Mouse (Mus musculus): ENCODE measurements around the gene Rcsd1.

Gene Rcsd1

GRCm38 (mm10) chr1:165662426-165663192 lies 46.9 kb downstream of the Rcsd1 start:
- no peak for DNase-seq (ENCODE audit: extremely low read depth, low read depth)

- no peak for DNase-seq (ENCODE audit: extremely low read depth, low read depth)
These were observed 47.8 kb downstream of the Rcsd1 start for GRCm38 (mm10) chr1:165661725-165662124.

GRCm38 (mm10) chr1:165661191-165661590 lies 48.4 kb downstream of the Rcsd1 start:
- no peak for DNase-seq (ENCODE audit: extremely low read depth, low read depth)

GRCm38 (mm10) chr1:165660774-165661173 lies 48.8 kb downstream of the Rcsd1 start:
- DNase-seq (ENCODE audit: extremely low read depth, low read depth), result no peak

- DNase-seq (ENCODE audit: extremely low read depth, low read depth), result peak; percentile 60
These were observed 51.0 kb downstream of the Rcsd1 start for GRCm38 (mm10) chr1:165658602-165659001.

GRCm38 (mm10) chr1:165655482-165655881 lies 54.1 kb downstream of the Rcsd1 start:
- DNase-seq (ENCODE audit: extremely low read depth, low read depth), result no peak

- DNase-seq (ENCODE audit: extremely low read depth, low read depth), result no peak
These were observed 54.5 kb downstream of the Rcsd1 start for GRCm38 (mm10) chr1:165655022-165655421.

GRCm38 (mm10) chr1:165653126-165653885 lies 56.3 kb downstream of the Rcsd1 start:
- DNase-seq (ENCODE audit: extremely low read depth, low read depth), result no peak

- DNase-seq (ENCODE audit: extremely low read depth, low read depth), result no peak
These were observed 57.0 kb downstream of the Rcsd1 start for GRCm38 (mm10) chr1:165652507-165652906.

- no peak for DNase-seq (ENCODE audit: extremely low read depth, low read depth)
These were observed 58.4 kb downstream of the Rcsd1 start for GRCm38 (mm10) chr1:165651158-165651557.

- DNase-seq (ENCODE audit: extremely low read depth, low read depth), result no peak
These were observed 64.5 kb downstream of the Rcsd1 start for GRCm38 (mm10) chr1:165645102-165645501.

GRCm38 (mm10) chr1:165643735-165644134 lies 65.8 kb downstream of the Rcsd1 start:
- DNase-seq (ENCODE audit: extremely low read depth, low read depth), result no peak

GRCm38 (mm10) chr1:165642780-165643311 lies 66.7 kb downstream of the Rcsd1 start:
- no peak for DNase-seq (ENCODE audit: extremely low read depth, low read depth)

- peak; percentile 37 for DNase-seq (ENCODE audit: extremely low read depth, low read depth)
These were observed 67.5 kb downstream of the Rcsd1 start for GRCm38 (mm10) chr1:165641786-165642771.

- peak; percentile 65 for DNase-seq (ENCODE audit: extremely low read depth, low read depth)
These were observed 68.2 kb downstream of the Rcsd1 start for GRCm38 (mm10) chr1:165641271-165641771.

- no peak for DNase-seq (ENCODE audit: extremely low read depth, low read depth)
These were observed 73.3 kb downstream of the Rcsd1 start for GRCm38 (mm10) chr1:165636289-165636688.

GRCm38 (mm10) chr1:165635055-165635897 lies 74.3 kb downstream of the Rcsd1 start:
- DNase-seq (ENCODE audit: extremely low read depth, low read depth), result peak; percentile 76

- DNase-seq (ENCODE audit: extremely low read depth, low read depth), result peak; percentile 88
These were observed 75.2 kb downstream of the Rcsd1 start, which contains the start of gene Mpzl1 for GRCm38 (mm10) chr1:165634151-165634884. TSS of gene Mpzl1 (minus strand) at chr1:165634538.

GRCm38 (mm10) chr1:165633345-165633744 lies 76.2 kb downstream of the Rcsd1 start:
- no peak for DNase-seq (ENCODE audit: extremely low read depth, low read depth)
